Mouse (Mus musculus) activated CD4-positive, CD25-positive, alpha-beta regulatory T cell, adult 9 weeks (primary cell): ENCODE data around the gene Zfp329. TPM values are rescaled to one million over a fixed set of nuclear protein-coding genes. Genes with fewer than 3 reads are reported as not detected.

Source experiments
- polyA plus RNA-seq: library from polyadenylated mRNA; unstranded; fragments of 100-300 nt; shearing (Covaris generic); gene quantifications from one replicate; pipeline ENCODE4 v1.2.1, GENCODE M21; 2017

Gene Zfp329
- 17.0 TPM for polyA plus RNA-seq

GRCm38 (mm10) chr7:12818521-12819295 lies at the start of gene Zfp329:
Gene Zfp329, minus strand, starts transcription at chr7:12818858.

GRCm38 (mm10) chr7:12834162-12835120 lies 15.8 kb upstream of the Zfp329 start, which contains the start of gene Zfp110:
Gene Zfp110, plus strand, starts transcription at chr7:12834761.

GRCm38 (mm10) chr7:12802866-12803726 lies 15.6 kb downstream of the Zfp329 start, which contains the start of gene Zscan18:
Gene Zscan18, minus strand, starts transcription at chr7:12803635.

Other genes starting within 250 kb of the Zfp329 start
- gene Vmn2r53, start 210.1 kb downstream of the Zfp329 start, polyA plus RNA-seq, result 0.02 TPM
- gene Vmn2r54, start 178.5 kb downstream of the Zfp329 start, polyA plus RNA-seq, result not detected
- not detected for gene Vmn2r55, start 133.9 kb downstream of the Zfp329 start, polyA plus RNA-seq
- 0.05 TPM for gene Vmn2r56, start 83.9 kb downstream of the Zfp329 start, polyA plus RNA-seq
- 1.0 TPM for gene Zscan18, start 15.2 kb downstream of the Zfp329 start, polyA plus RNA-seq
- 82.7 TPM for gene Zfp110, start 15.9 kb upstream of the Zfp329 start, polyA plus RNA-seq
- gene Zfp128, start 62.3 kb upstream of the Zfp329 start, polyA plus RNA-seq, result 4.1 TPM
- 15.3 TPM for gene Zscan22, start 79.0 kb upstream of the Zfp329 start, polyA plus RNA-seq
- 1,099 TPM for gene Rps5, start 103.4 kb upstream of the Zfp329 start, polyA plus RNA-seq
- gene Rnf225, start 108.6 kb upstream of the Zfp329 start, polyA plus RNA-seq, result not detected
- gene Zfp324, start 147.0 kb upstream of the Zfp329 start, polyA plus RNA-seq, result 8.2 TPM
- 11.9 TPM for gene Zfp446, start 159.0 kb upstream of the Zfp329 start, polyA plus RNA-seq
- not detected for gene Slc27a5, start 179.3 kb upstream of the Zfp329 start, polyA plus RNA-seq
- 32.3 TPM for gene Trim28, start 180.3 kb upstream of the Zfp329 start, polyA plus RNA-seq
- 5.5 TPM for gene Zbtb45, start 191.2 kb upstream of the Zfp329 start, polyA plus RNA-seq
- gene Chmp2a, start 215.9 kb upstream of the Zfp329 start, polyA plus RNA-seq, result 276 TPM
- gene Ube2m, start 219.4 kb upstream of the Zfp329 start, polyA plus RNA-seq, result 10.8 TPM
- 0.79 TPM for gene Mzf1, start 235.9 kb upstream of the Zfp329 start, polyA plus RNA-seq